Mouse (Mus musculus): ENCODE measurements at regions not wholly inside any gene's neighbourhood (a gene's known extent, or its start where the extent isn't known, plus 50 kb on each side); places are given as distances from the start of the nearest gene placed in this dataset.
"Not testable (repeated sequence)": the region's sequence is repeated elsewhere in the genome, so short reads cannot be mapped to it uniquely, and the experiment has no call there.

DNA sequence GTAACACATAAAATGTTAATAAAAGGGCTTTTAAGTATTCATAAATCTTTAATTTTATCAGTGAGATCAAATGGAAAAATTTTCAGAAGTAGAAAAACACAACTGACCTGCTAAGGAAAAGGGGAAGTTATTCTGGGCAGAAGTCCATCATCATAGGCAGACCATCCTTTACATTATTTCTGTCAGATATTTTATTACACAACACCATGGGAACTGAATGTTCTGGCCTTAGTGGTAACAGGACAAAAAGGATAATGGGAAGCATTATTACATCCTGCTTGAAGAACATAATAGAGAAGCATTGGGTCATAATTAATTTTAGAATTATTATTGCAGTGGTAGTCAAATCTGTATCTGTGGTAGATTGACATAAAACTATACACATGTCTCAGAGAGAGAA lies 603.5 kb upstream of the Gje1 start:
- in situ Hi-C loops (cut with MboI, MseI) = no loop called here

DNA sequence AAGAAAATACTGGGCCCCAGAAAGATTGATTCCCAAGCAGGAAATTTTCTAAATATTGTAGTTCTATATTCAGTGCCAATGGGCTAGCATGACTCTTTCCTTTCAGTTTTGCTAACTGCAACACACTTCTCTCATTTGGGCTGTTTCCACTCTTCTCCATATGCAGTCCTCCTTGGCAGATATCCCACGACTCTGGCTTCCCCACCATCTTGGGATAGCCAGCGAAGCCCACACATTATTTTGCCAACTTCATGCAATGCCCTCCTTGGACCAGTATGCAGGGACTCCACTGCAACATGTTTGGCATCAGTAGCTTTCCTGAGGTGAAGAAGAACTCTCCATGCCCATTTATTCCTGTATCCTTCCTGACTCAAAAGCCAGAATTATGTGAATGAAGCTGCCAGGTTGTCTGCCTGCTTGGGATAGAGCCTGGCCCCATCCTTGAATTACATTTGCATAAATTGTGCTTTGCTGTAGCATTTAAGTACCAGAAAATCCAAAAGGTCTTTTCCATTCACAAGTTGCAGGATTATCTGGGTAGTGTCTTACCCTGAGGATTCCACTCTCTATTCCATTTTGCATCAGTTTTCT lies 599.1 kb upstream of the Gje1 start:
- in situ Hi-C loops (cut with MboI, MseI) = no loop called here

DNA sequence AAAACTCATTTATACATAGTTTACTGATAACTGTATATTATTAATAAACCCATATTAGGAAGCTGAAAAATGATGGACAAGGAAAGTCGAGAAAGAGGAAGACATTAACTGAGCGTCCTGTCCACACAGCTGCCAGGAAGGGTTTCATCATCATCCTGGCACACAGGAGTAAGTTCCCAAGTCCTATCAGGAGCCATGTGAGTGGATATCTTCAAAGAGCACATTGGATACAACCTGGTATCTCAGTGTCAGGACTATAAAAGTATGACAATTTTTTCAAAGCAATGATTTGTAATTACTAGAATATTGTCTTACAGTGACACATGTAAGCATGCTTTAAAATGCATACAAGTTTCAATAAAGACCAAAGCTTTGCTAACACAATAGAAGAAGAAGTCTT lies 592.6 kb upstream of the Gje1 start:
- in situ Hi-C loops (cut with MboI, MseI) = no loop called here

DNA sequence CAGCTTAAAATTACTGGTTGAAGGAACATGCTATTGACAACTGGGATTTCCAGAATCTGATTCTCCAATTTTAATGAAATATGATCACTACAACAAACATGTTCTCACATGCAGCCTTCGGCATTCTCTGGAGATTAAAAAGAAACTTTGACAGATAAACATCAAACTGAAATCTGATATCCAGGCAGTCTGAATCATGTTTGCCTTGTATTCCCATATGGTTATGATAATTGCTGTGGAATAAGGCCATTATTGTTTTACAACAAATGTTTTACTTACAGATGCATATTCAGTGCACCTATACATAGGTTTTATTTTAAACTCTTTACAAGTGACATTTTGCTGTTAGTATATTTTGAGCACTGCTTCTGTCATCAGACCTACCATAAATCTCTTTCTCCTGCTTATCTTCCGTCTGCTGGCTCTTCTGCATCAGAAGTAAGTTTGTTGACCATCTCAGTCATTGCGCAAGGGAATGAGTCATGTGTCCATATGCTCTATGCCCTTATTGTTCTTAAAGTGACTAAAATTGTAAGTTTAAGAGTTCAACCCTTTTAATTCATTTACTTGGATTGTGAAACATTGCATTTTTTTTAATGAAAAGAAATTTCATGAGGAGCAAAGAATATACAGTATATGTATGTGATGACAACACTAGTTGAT lies 587.9 kb upstream of the Gje1 start:
- in situ Hi-C loops (cut with MboI, MseI) = no loop called here

DNA sequence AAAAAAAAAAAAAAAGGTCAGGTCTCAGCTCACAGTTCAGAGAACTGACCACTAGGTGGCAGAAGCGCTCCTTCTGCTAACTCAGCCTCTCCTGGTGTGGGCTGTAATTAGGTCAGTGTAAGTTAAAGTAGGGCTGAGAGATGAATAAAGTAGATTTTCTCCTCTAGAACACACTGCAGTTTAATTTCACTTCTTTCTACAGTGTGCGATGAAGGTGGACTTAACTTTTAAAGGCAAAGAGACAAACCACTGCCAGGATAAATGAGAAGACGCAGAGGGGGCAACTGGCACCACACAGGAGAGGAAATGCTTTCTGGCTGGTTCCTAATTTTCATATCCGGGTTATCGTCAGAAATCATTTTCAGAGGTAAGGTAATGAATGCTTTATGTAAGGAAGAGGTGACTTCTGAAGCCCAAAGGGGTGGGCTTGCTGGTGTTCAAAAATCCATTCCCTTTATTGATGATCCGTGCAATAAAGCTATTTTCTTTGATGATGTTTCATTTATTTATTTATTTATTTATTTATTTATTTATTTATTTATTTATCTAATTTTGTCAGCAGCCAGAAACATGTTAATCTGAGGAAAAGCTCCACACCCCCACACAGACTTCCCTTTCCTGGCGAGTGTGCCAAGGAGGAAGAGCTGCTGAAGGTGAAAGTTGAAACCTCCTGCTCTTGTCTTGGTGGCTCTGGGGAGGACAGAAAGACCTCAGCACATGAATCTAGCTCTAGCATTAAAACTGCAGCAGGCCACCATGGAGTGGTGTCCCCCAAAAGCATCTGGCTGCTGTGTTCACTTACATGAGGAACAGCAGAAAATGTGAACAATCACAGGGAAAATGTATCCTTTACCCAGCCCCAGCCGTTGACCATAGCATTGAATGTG lies 582.4 kb upstream of the Gje1 start:
- in situ Hi-C loops (cut with MboI, MseI) = no loop called here

DNA sequence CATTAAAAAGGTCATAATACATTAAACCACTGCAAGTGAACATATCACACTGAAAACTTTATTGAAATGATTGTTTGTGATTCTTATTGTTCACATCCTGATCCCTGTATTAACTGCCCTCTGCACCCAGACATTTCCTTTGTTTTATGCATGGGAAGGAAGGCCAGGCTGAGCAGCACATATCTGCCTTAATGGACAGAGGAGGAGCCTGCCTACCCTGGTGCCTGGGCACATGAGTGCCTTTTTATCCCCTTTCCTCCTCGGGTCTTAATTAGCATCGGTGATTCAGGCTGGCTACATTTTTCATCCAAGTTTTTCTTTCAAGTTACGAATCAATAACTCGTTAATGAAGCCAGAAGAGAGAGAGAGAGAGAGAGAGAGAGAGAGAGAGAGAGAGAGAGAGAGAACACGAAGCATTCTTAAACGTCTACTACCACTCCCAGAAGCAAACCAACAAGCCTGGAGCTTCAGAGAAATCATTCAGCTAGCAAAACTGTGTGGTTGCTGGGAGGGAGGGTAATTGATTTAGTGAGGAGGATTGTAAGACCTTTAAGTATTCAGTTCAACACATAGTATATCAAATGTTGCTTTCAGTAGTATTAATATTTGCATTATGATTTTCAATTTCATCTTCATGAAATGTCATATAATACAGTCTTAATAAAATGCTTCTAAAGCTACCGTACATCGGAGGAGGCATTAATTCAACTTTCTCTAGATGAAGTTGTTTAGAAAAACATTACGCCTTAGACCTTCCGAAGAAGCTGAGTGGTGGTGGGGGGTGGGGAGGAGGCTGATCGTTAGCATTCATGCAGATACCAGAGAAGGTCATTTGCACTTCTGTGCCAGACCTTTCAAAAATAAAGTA lies 581.6 kb upstream of the Gje1 start:
- in situ Hi-C loops (cut with MboI, MseI) = no loop called here

DNA sequence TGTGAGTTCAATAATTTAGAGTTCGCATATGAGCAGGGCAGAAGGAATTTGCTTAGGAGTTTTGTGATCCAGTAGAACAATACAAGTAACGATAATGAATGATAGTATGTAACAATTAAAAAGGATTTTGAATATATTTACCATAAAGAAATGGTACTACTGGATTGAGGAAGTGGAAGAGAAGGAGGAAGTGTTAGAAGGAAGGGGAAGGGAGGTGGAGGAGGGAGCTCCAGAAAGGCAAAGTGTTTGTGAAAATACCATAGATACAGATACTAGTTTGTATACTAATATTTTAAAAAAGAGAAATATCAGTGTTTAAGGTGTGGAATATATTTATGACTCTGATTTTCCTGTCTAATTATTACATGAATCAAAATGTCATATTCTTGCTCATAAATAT lies 579.2 kb upstream of the Gje1 start:
- in situ Hi-C loops (cut with MboI, MseI) = no loop called here

DNA sequence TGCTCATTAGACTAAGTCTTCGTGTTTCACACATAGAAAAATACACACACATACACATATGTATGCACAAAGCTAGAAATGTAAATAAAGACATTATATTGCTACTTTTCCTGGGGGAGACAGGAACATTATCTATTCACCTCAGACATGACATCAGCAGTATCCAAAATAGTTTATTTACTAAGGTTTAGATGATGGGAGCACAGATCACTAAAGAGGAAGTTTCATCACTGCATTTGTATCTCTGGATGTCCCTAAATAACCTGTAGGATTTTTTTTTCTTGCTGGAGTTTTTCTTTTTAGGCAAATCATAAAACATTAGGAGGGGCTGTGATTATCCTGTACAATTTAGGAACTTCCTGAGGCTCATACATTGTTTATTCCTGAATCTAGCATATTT lies 576.1 kb upstream of the Gje1 start:
- in situ Hi-C loops (cut with MboI, MseI) = no loop called here

DNA sequence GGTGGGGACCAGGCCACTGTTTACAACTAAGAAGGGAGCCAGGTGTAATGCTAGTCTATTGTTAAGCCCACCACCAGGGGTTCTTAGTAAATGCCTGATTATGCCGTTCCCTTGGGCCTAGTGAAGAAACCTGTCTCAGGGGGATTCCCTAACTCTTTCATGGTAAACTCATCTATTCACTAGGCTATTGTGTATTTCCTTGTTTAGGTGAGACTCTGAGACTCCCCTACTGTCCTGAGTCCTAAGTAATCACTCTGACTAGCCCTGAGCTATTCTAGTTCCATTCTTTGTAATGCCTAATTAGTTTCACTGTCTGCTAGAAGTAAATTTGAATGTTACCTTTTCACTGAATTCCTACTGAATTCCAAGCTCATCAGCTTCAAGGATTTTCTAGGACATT lies 545.3 kb upstream of the Gje1 start:
- in situ Hi-C loops (cut with MboI, MseI) = not testable (repeated sequence)

DNA sequence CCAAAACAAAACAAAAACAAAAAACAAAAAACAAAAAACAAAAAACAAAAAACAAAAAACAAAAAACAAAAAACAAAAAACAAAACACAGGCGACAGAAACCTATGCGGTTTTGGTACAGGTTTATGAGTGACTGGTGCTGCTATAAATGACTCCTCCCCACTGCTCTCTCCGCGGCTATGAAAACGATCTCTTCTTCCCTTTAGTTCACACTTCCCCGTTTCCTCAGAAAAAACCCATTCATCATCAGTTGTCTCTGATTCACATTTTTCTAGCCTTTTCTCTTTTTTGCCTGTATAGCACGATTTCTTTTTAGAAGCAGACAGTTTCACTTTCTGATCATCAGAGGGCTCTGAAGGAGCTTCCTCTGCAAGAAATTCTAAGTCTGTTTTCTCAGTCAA lies 544.3 kb upstream of the Gje1 start:
- in situ Hi-C loops (cut with MboI, MseI) = not testable (repeated sequence)

DNA sequence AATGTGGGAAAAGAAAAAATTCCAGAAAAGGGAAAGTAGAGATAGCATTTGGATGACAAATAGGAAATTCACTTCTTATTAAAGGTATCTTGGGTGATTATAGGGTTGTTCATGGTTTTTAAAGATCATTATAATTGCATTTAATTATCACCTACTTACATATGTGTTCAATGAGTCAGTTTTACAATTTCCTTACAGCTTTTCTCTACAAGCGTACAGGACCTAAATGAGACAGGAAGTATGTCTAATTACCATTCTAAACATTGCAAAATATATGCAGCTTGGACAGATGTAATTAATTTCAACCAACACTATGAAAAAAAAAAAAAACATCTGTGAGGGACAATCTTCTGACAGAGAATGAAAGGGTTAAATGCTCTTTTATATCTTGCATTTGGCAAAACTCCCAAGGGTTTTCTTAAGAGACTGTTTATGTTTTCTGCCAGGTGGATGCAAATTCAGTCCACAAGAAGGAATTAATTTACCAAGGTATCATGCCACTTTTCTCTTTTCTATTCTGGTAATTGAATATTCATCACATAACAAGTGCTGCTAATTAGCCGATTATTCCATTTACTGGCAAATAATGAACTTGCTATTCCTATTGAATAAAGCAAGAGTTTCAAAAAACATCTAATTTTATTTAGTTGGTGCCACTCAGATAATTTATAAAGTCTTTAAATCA lies 531.5 kb upstream of the Gje1 start:
- in situ Hi-C loops (cut with MboI, MseI) = no loop called here

DNA sequence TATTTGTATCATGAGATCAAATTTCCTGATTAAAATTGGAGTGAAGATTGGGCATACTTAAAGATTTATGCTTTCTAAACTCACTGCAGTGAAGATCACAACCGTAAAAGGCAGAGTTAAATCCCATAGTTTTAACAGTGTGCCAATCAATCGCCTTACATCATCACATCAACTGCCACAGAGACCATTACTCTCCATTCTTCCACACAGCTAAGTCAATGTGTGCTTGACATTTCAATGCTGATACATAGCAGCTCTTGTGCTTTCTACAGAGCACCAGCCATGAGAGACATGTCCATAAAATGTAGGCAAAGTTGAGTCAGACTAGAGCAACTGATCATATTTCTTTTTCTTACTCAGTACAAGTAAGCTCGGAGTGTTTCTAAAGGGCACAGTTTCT lies 530.9 kb upstream of the Gje1 start:
- in situ Hi-C loops (cut with MboI, MseI) = no loop called here

DNA sequence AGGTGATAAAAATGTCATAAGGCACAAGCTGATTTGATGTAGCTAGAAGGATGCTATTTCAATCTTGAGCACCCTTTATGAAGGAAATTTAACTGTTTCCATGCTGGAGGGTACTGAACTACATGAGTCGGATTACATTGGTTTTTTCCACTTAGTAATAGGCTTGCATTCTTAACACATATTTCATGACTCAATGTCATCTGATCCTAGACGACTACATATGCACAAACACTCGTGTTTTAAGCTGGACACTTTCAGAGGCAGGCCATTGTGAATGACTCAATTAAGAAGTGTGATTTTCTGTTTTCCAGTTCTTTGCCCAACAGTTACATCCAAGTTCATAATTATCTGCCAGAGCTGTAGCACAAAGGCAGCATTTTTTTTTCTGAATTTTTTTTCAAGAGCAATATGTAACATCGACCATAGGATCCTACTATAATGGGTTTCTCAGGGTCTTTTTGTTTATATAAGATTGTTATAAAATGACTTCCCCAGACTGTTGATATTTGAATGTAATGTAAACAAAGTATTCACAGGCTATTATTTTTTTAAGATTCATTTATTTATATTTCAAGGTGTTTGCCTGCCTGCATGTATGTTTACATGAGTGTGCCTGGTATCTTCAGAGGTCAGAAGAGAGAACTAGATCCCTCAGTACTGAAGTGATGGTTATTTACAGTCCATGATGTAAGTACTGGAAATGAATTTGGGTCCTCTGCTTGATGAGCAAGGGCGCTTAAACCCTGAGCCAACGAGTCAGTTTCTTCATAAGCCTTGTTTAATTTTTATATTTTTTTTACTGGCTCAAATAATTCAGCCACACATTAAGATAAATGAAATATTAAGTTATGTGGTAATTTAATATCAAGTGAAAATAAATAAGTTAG lies 526.6 kb upstream of the Gje1 start:
- in situ Hi-C loops (cut with MboI, MseI) = no loop called here

DNA sequence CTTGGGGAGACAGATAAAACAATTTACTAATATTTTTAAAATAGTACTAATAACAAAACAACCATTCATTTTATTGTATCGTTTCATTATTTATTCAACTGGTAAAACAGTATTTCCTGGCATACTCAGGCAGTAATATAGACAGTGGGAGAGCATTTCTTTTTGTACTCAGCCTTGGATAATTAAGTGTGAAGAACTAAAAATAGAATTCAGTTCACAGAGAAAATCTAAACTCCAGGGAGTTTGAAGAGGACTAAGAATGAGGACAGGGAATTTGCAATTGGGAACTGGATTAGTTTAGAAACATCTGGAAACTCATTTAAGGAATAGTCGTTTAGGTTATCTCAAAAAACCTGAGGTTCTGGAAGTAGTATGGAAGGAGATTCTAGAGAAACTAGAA lies 525.4 kb upstream of the Gje1 start:
- in situ Hi-C loops (cut with MboI, MseI) = no loop called here

DNA sequence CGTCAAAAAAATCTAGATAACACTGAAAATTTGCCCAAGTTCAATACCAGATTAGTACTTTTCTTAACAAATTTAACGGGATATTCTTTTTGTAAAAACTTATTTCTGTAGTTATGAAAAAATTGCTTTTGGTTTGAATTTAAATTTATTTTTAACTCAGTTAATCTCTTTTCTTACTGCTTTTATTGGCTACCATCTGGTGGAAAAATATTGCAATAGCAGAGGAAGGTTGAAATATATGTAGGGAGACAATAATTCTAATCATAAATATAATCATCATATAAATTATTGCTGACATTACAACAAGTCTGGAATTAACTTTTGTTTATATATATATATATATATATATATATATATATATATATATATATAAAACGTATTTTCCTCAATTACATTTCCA lies 500.9 kb upstream of the Gje1 start:
- in situ Hi-C loops (cut with MboI, MseI) = no loop called here

DNA sequence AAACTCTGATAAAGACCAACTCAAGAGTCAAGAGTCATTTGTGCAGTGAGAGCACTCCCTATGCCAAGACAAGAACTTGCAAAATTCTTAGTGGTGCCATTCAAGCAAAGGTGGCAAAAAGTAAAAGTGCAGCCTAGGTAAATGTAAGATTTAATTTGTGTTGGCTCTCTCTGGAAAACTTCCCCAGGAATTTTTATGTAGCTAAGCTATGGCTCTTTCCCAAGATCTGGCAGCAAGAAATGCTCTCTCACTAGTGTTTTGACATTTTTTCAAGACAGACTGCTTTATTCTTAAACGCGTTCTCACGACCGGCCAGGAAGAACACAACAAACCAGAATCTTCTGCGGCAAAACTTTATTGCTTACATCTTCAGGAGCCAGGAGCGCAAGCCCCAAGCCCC lies 461.6 kb upstream of the Gje1 start:
- in situ Hi-C loops (cut with MboI, MseI) = loop anchor here (10.0 kb wide), 1 partner anchor 485 kb away; no protein-coding TSS in a partner anchor

DNA sequence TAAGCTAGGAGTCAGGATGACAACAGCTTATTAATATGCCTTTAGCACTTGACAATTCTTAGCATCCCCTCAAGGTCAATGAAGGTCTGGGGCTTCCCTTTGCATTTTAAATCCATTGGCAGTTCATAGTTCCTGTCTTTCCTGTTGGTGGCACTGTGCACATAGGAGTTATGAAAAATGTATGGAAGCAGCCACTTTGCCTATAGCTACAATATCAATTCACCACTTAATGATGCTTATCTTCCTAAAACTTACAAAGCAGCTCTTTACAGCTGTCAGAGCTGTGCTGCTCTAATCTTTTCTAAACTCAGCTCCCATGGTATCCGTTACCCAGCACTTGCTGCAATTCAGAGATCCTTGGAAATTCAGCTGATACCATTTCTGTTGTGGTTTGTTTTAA lies 456.4 kb upstream of the Gje1 start:
- in situ Hi-C loops (cut with MboI, MseI) = loop anchor here (10.0 kb wide), 1 partner anchor 490 kb away; no protein-coding TSS in a partner anchor

DNA sequence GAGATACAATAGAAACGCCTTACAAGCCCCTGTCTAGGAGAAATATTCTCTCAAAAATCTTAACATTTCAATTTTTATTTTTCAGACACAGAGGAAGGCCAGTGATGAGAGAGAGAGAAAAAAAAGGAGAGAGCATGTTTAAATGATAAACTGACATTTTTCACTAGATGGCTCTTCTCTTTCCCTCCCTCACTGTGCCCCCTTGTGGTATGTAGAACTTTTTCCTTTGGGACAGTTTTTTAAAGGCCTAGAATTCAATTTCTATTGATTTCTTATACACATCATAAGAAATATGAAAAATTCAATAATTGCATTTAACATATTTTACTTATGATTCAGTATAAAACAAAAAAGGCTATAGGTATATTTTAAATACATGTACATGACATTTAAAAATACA lies 454.5 kb upstream of the Gje1 start:
- in situ Hi-C loops (cut with MboI, MseI) = loop anchor here (10.0 kb wide), 1 partner anchor 492 kb away; no protein-coding TSS in a partner anchor

DNA sequence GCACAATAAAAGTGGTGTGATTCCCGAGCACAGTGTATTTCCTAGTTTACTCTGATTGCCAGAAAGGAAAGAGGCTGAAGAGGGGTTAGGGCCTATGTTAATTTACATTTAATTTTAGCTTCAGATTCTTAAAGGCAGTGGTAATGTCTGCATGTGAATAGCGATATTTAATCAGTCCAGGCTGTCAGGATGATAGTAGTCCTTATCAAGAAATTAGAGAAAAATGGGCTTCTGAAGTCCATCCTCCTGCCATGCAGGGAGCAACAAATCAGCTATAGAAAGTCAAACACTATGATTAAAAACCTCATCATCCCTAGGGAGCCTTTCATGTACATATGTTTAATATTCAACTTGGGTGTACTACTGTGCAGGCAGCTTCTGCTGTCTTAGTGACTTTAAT lies 422.7 kb upstream of the Gje1 start:
- in situ Hi-C loops (cut with MboI, MseI) = no loop called here

Measured in T-helper 1 cell (primary cell).